Mouse (Mus musculus): ENCODE measurements at regions not wholly inside any gene's neighbourhood (a gene's known extent, or its start where the extent isn't known, plus 50 kb on each side); places are given as distances from the start of the nearest gene placed in this dataset.

GRCm38 (mm10) chr6:100143586-100144301 lies 143.5 kb downstream of the Rybp start:
- no peak for TF ChIP-seq CTCF (IDR thresholded peaks at IDR 0.05; ENCODE audit: insufficient read depth, low read depth, low read length)
- TF ChIP-seq POLR2A (IDR thresholded peaks at IDR 0.05; ENCODE audit: insufficient read depth, low read depth, low read length) = no peak

All from olfactory bulb, adult 2 months (tissue).